Mouse (Mus musculus): Measurements from ENCODE around the gene Slc35b4. TPM values are rescaled to one million over a fixed set of nuclear protein-coding genes. Genes with fewer than 3 reads are reported as not detected.

Gene Slc35b4
- polyA plus RNA-seq, 1 experiment from 2014 or later, result 60.1 TPM

GRCm38 (mm10) chr6:34148639-34149038 lies 28.3 kb downstream of the Slc35b4 start:
- Histone ChIP-seq H3K27ac (ENCODE audit: low read length) (no peak overlapping the region), H3K9me3 (ENCODE audit: control insufficient read depth, low read length) (peaks cover 3% of the 10 kb centered on the region; the same call in 1 of the 2 replicates), H3K27me3 (ENCODE audit: control insufficient read depth, insufficient read depth, low read depth, low read length) (no peaks in the 10 kb centered on the region), H3K4me1 (replicated peaks; ENCODE audit: control insufficient read depth, insufficient read depth, low read length) (peaks cover 16% of the 10 kb centered on the region), H3K4me2 (ENCODE audit: low read depth, low read length) (no peak overlapping the region), H3K4me3 (ENCODE audit: low read length) (no peak overlapping the region), H3K9ac (ENCODE audit: low read length) (no peak overlapping the region), H3K36me3 (ENCODE audit: control insufficient read depth, insufficient read depth, low read length) (no peaks in the 10 kb centered on the region; the same call in 1 of the 2 replicates)
- ATAC-seq (ENCODE audit: low read depth), result no peak
- WGBS, result 66% methylated on average over 7 of the region's 7 CpGs

- Histone ChIP-seq H3K4me1 (replicated peaks; ENCODE audit: control insufficient read depth, insufficient read depth, low read length) (peaks cover 10% of the 10 kb centered on the region), H3K27me3 (ENCODE audit: control insufficient read depth, insufficient read depth, low read depth, low read length) (no peaks in the 10 kb centered on the region), H3K4me2 (ENCODE audit: low read depth, low read length) (no peak overlapping the region), H3K36me3 (ENCODE audit: control insufficient read depth, insufficient read depth, low read length) (no peaks in the 10 kb centered on the region; the same call in 1 of the 2 replicates), H3K4me3 (ENCODE audit: low read length) (no peak overlapping the region), H3K9ac (ENCODE audit: low read length) (no peak overlapping the region), H3K9me3 (ENCODE audit: control insufficient read depth, low read length) (peaks cover 3% of the 10 kb centered on the region; the same call in 1 of the 2 replicates), H3K27ac (ENCODE audit: low read length) (no peak overlapping the region)
- 85% methylated on average over 3 of the region's 3 CpGs for WGBS
- ATAC-seq (ENCODE audit: low read depth), result no peak
Measured at GRCm38 (mm10) chr6:34148021-34148420, 28.9 kb downstream of the Slc35b4 start.

- no peaks in the 10 kb centered on the region for H3K27me3 ChIP-seq (ENCODE audit: control insufficient read depth, insufficient read depth, low read depth, low read length)
- peak overlapping the region; percentile 59 for H3K27ac ChIP-seq (ENCODE audit: low read length)
- H3K9me3 ChIP-seq (ENCODE audit: control insufficient read depth, low read length), result peaks cover 3% of the 10 kb centered on the region; the same call in 1 of the 2 replicates
- 28% methylated on average over 6 of the region's 6 CpGs for WGBS
- ATAC-seq (ENCODE audit: low read depth), result peak; percentile 80
- H3K4me2 ChIP-seq (ENCODE audit: low read depth, low read length), result no peak overlapping the region
- H3K4me3 ChIP-seq (ENCODE audit: low read length), result no peak overlapping the region
- H3K36me3 ChIP-seq (ENCODE audit: control insufficient read depth, insufficient read depth, low read length), result no peaks in the 10 kb centered on the region
- H3K9ac ChIP-seq (ENCODE audit: low read length), result no peak overlapping the region
- peaks cover 4% of the 10 kb centered on the region; the same call in 1 of the 2 replicates for H3K4me1 ChIP-seq (replicated peaks; ENCODE audit: control insufficient read depth, insufficient read depth, low read length)
Measured at GRCm38 (mm10) chr6:34146042-34146441, 30.9 kb downstream of the Slc35b4 start.

- peaks cover 4% of the 10 kb centered on the region; the same call in 1 of the 2 replicates for H3K4me1 ChIP-seq (replicated peaks; ENCODE audit: control insufficient read depth, insufficient read depth, low read length)
- H3K4me3 ChIP-seq (ENCODE audit: low read length), result no peak overlapping the region
- no peak for ATAC-seq (ENCODE audit: low read depth)
- 75% methylated on average over 11 of the region's 11 CpGs for WGBS
- H3K27me3 ChIP-seq (ENCODE audit: control insufficient read depth, insufficient read depth, low read depth, low read length), result no peaks in the 10 kb centered on the region
- H3K9ac ChIP-seq (ENCODE audit: low read length), result no peak overlapping the region
- H3K27ac ChIP-seq (ENCODE audit: low read length), result no peak overlapping the region
- H3K9me3 ChIP-seq (ENCODE audit: control insufficient read depth, low read length), result peaks cover 3% of the 10 kb centered on the region; the same call in 1 of the 2 replicates
- H3K4me2 ChIP-seq (ENCODE audit: low read depth, low read length), result no peak overlapping the region
- no peaks in the 10 kb centered on the region for H3K36me3 ChIP-seq (ENCODE audit: control insufficient read depth, insufficient read depth, low read length)
Measured at GRCm38 (mm10) chr6:34142931-34143330, 34.0 kb downstream of the Slc35b4 start.

- Histone ChIP-seq H3K4me2 (ENCODE audit: low read depth, low read length) (no peak overlapping the region), H3K27me3 (ENCODE audit: control insufficient read depth, insufficient read depth, low read depth, low read length) (no peaks in the 10 kb centered on the region), H3K27ac (ENCODE audit: low read length) (no peak overlapping the region), H3K9ac (ENCODE audit: low read length) (no peak overlapping the region), H3K9me3 (ENCODE audit: control insufficient read depth, low read length) (no peaks in the 10 kb centered on the region), H3K4me1 (replicated peaks; ENCODE audit: control insufficient read depth, insufficient read depth, low read length) (no peaks in the 10 kb centered on the region), H3K36me3 (ENCODE audit: control insufficient read depth, insufficient read depth, low read length) (no peaks in the 10 kb centered on the region), H3K4me3 (ENCODE audit: low read length) (no peak overlapping the region)
- no peak for ATAC-seq (ENCODE audit: low read depth)
- 54% methylated on average over 3 of the region's 3 CpGs for WGBS
Measured at GRCm38 (mm10) chr6:34138366-34138765, 38.5 kb downstream of the Slc35b4 start.

- Histone ChIP-seq H3K4me2 (ENCODE audit: low read depth, low read length) (no peak overlapping the region), H3K27ac (ENCODE audit: low read length) (no peak overlapping the region), H3K36me3 (ENCODE audit: control insufficient read depth, insufficient read depth, low read length) (no peaks in the 10 kb centered on the region), H3K4me1 (replicated peaks; ENCODE audit: control insufficient read depth, insufficient read depth, low read length) (no peaks in the 10 kb centered on the region), H3K27me3 (ENCODE audit: control insufficient read depth, insufficient read depth, low read depth, low read length) (no peaks in the 10 kb centered on the region), H3K9me3 (ENCODE audit: control insufficient read depth, low read length) (no peaks in the 10 kb centered on the region), H3K4me3 (ENCODE audit: low read length) (no peak overlapping the region), H3K9ac (ENCODE audit: low read length) (no peak overlapping the region)
- no peak for ATAC-seq (ENCODE audit: low read depth)
- 90% methylated on average over 9 of the region's 9 CpGs for WGBS
Measured at GRCm38 (mm10) chr6:34132391-34132790, 44.5 kb downstream of the Slc35b4 start.

GRCm38 (mm10) chr6:34129261-34129660 lies 47.6 kb downstream of the Slc35b4 start:
- no peak overlapping the region for H3K4me3 ChIP-seq (ENCODE audit: low read length)
- no peak overlapping the region for H3K27ac ChIP-seq (ENCODE audit: low read length)
- H3K27me3 ChIP-seq (ENCODE audit: control insufficient read depth, insufficient read depth, low read depth, low read length), result no peaks in the 10 kb centered on the region
- no peaks in the 10 kb centered on the region for H3K4me1 ChIP-seq (replicated peaks; ENCODE audit: control insufficient read depth, insufficient read depth, low read length)
- 65% methylated on average over 2 of the region's 2 CpGs for WGBS
- H3K9ac ChIP-seq (ENCODE audit: low read length), result no peak overlapping the region
- no peak for ATAC-seq (ENCODE audit: low read depth)
- H3K9me3 ChIP-seq (ENCODE audit: control insufficient read depth, low read length), result no peaks in the 10 kb centered on the region
- H3K4me2 ChIP-seq (ENCODE audit: low read depth, low read length), result no peak overlapping the region
- H3K36me3 ChIP-seq (ENCODE audit: control insufficient read depth, insufficient read depth, low read length), result no peaks in the 10 kb centered on the region

- 0 out of 2 replicates have a peak, but pooled peaks have one; percentile 17 for ATAC-seq (ENCODE audit: low read depth)
- no peaks in the 10 kb centered on the region for H3K27me3 ChIP-seq (ENCODE audit: control insufficient read depth, insufficient read depth, low read depth, low read length)
- no peak overlapping the region for H3K27ac ChIP-seq (ENCODE audit: low read length)
- H3K4me2 ChIP-seq (ENCODE audit: low read depth, low read length), result no peak overlapping the region
- H3K4me1 ChIP-seq (replicated peaks; ENCODE audit: control insufficient read depth, insufficient read depth, low read length), result no peaks in the 10 kb centered on the region
- H3K9me3 ChIP-seq (ENCODE audit: control insufficient read depth, low read length), result no peaks in the 10 kb centered on the region
- H3K9ac ChIP-seq (ENCODE audit: low read length), result no peak overlapping the region
- 64% methylated on average over 2 of the region's 2 CpGs for WGBS
- no peaks in the 10 kb centered on the region for H3K36me3 ChIP-seq (ENCODE audit: control insufficient read depth, insufficient read depth, low read length)
- no peak overlapping the region for H3K4me3 ChIP-seq (ENCODE audit: low read length)
Measured at GRCm38 (mm10) chr6:34124401-34124800, 52.5 kb downstream of the Slc35b4 start.

- Histone ChIP-seq H3K9me3 (ENCODE audit: control insufficient read depth, low read length) (no peaks in the 10 kb centered on the region), H3K4me1 (replicated peaks; ENCODE audit: control insufficient read depth, insufficient read depth, low read length) (no peaks in the 10 kb centered on the region), H3K9ac (ENCODE audit: low read length) (no peak overlapping the region), H3K4me3 (ENCODE audit: low read length) (no peak overlapping the region), H3K4me2 (ENCODE audit: low read depth, low read length) (no peak overlapping the region), H3K36me3 (ENCODE audit: control insufficient read depth, insufficient read depth, low read length) (no peaks in the 10 kb centered on the region), H3K27me3 (ENCODE audit: control insufficient read depth, insufficient read depth, low read depth, low read length) (no peaks in the 10 kb centered on the region), H3K27ac (ENCODE audit: low read length) (no peak overlapping the region)
- 86% methylated on average over 7 of the region's 7 CpGs for WGBS
- no peak for ATAC-seq (ENCODE audit: low read depth)
Measured at GRCm38 (mm10) chr6:34116838-34117478, 60.0 kb downstream of the Slc35b4 start.

All from lung, embryonic 16.5 days (tissue).